In the genomic region with DNA sequence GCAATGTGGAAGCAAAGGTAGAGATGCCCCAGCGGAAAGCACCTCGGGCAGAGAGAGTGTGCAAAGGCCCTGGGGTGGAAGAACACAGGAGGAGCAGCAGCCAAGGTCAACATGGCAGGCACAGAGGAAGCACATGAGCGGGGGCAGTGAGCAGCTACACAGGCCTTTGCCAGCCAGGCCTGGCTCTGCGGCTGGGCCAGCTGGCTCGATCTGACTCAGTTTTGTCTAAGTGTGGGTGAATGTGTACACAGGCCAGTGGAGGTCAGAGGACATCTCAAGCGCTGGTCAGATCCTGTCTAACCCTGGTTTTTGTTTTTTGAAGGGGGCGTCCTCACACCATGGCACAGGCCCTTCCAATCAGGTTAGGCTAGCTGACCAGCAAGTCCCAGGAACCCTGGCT, we compare ENCODE assay signal across 14 mouse cellular contexts. TPM values are rescaled to one million over a fixed set of nuclear protein-coding genes. Genes with fewer than 3 reads are reported as not detected.
DNase-seq lines count a peak whose midpoint lies in the region; ATAC-seq and TF ChIP-seq lines count a peak whose summit lies in the region.
"Had no signal": no experiment of that assay in that cellular context is flagged by ENCODE, and none has a peak within 500 bp of the region (broad histone marks: within the 10 kb centered on the region; RNA-seq: fewer than 3 reads in every experiment).

No protein-coding gene starts in this region.

- 0 out of 2 replicates have a peak overlapping the region, but pooled peaks have one; percentile 46 for H3K27ac ChIP-seq in forebrain, embryonic 12.5 days
- H3K27ac ChIP-seq in forebrain, embryonic 14.5 days (ENCODE audit: low read depth, low read length), result no peak overlapping the region; the same call in 1 of the 2 replicates
- H3K27ac ChIP-seq in kidney, adult 2 months (ENCODE audit: insufficient read depth, low read depth, low read length), result peak overlapping the region; percentile 14
- H3K27ac ChIP-seq in liver, embryonic 15.5 days (replicated peaks), result no peak overlapping the region
- H3K27ac ChIP-seq: hindbrain, embryonic 15.5 days; limb, embryonic 12.5 days; macrophage; midbrain, embryonic 15.5 days had no signal

- no peak overlapping the region for H3K4me3 ChIP-seq in forebrain, embryonic 12.5 days (replicated peaks)
- H3K4me3 ChIP-seq in forebrain, embryonic 14.5 days (ENCODE audit: low read depth, low read length), result no peak overlapping the region
- no peak overlapping the region for H3K4me3 ChIP-seq in kidney, adult 2 months (ENCODE audit: insufficient read depth, low read depth, low read length)
- H3K4me3 ChIP-seq in liver, embryonic 15.5 days (replicated peaks), result no peak overlapping the region
- H3K4me3 ChIP-seq: hindbrain, embryonic 15.5 days; limb, embryonic 12.5 days; midbrain, embryonic 15.5 days had no signal

- peaks cover 82% of the 10 kb centered on the region for H3K4me1 ChIP-seq in forebrain, embryonic 12.5 days
- peaks cover 68% of the 10 kb centered on the region for H3K4me1 ChIP-seq in forebrain, embryonic 14.5 days (ENCODE audit: control insufficient read depth, insufficient read depth, low read length)
- peaks cover 55% of the 10 kb centered on the region for H3K4me1 ChIP-seq in kidney, adult 2 months (ENCODE audit: control insufficient read depth, insufficient read depth, low read length)
- peaks cover 62% of the 10 kb centered on the region for H3K4me1 ChIP-seq in liver, embryonic 15.5 days (replicated peaks)

- H3K36me3 ChIP-seq in forebrain, embryonic 12.5 days (replicated peaks), result no peaks in the 10 kb centered on the region; the same call in 1 of the 2 replicates
- 0 out of 2 replicates have a peak, but pooled peaks cover 2% of the 10 kb centered on the region for H3K36me3 ChIP-seq in forebrain, embryonic 14.5 days (ENCODE audit: control insufficient read depth, insufficient read depth, low read length)
- H3K36me3 ChIP-seq in kidney, adult 2 months (ENCODE audit: control insufficient read depth, insufficient read depth, low read length), result no peaks in the 10 kb centered on the region
- H3K36me3 ChIP-seq in liver, embryonic 15.5 days (replicated peaks), result no peaks in the 10 kb centered on the region
- H3K36me3 ChIP-seq: hindbrain, embryonic 15.5 days; limb, embryonic 12.5 days; midbrain, embryonic 15.5 days had no signal

- TF ChIP-seq POLR2A in kidney, adult 2 months (IDR thresholded peaks at IDR 0.05; ENCODE audit: low read depth, low read length), result no peak

- no peak for ATAC-seq in forebrain, embryonic 12.5 days (ENCODE audit: low FRiP score)
- no peak for ATAC-seq in forebrain, embryonic 14.5 days
- ATAC-seq in liver, embryonic 15.5 days (ENCODE audit: insufficient read depth), result peak; percentile 14; the same call in 1 of the 2 replicates
- ATAC-seq: midbrain, embryonic 15.5 days had no signal

- H3K9me3 ChIP-seq in forebrain, embryonic 12.5 days, result no peaks in the 10 kb centered on the region
- H3K9me3 ChIP-seq in forebrain, embryonic 14.5 days (replicated peaks; ENCODE audit: control insufficient read depth, low read length), result no peaks in the 10 kb centered on the region
- H3K9me3 ChIP-seq in liver, embryonic 15.5 days (replicated peaks), result no peaks in the 10 kb centered on the region
- H3K9me3 ChIP-seq: hindbrain, embryonic 15.5 days; limb, embryonic 12.5 days; midbrain, embryonic 15.5 days had no signal

- DNase-seq in forebrain, embryonic 14.5 days (ENCODE audit: low spot score), result no peak
- peak; percentile 72 for DNase-seq in kidney, adult 2 months
- DNase-seq in kidney, postnatal 10 days, result no peak
- peak; percentile 61 for DNase-seq in adrenal gland, adult 8-10 months
- DNase-seq in frontal cortex, postnatal 36 days (ENCODE audit: low spot score in 2 of 2), result no peak
- no peak for DNase-seq in layer of hippocampus, postnatal 36 days
- DNase-seq: thymus, adult 2 months had no signal

- 91% methylated on average over 7 of the region's 7 CpGs for WGBS in forebrain, embryonic 12.5 days
- WGBS in forebrain, embryonic 14.5 days, result 90% methylated on average over 7 of the region's 7 CpGs
- WGBS in kidney, adult 2 months, result 60% methylated on average over 7 of the region's 7 CpGs
- WGBS in liver, embryonic 15.5 days (ENCODE audit: insufficient replicate concordance), result 67% methylated on average over 7 of the region's 7 CpGs

- no peak overlapping the region for H3K4me2 ChIP-seq in forebrain, embryonic 12.5 days
- H3K4me2 ChIP-seq in forebrain, embryonic 14.5 days (ENCODE audit: low read length), result no peak overlapping the region
- no peak overlapping the region for H3K4me2 ChIP-seq in liver, embryonic 15.5 days
- H3K4me2 ChIP-seq: heart, embryonic 11.5 days; hindbrain, embryonic 15.5 days; limb, embryonic 12.5 days; midbrain, embryonic 15.5 days had no signal

- H3K9ac ChIP-seq in forebrain, embryonic 12.5 days, result no peak overlapping the region
- no peak overlapping the region for H3K9ac ChIP-seq in forebrain, embryonic 14.5 days (ENCODE audit: low read length)
- no peak overlapping the region for H3K9ac ChIP-seq in liver, embryonic 15.5 days
- H3K9ac ChIP-seq: hindbrain, embryonic 15.5 days; limb, embryonic 12.5 days; midbrain, embryonic 15.5 days had no signal

- no peak for TF ChIP-seq CTCF in kidney, adult 2 months (conservative IDR thresholded peaks at IDR 0.05; ENCODE audit: insufficient read depth, insufficient read length, low read depth, low read length)

- H3K27me3 ChIP-seq in forebrain, embryonic 12.5 days, result no peaks in the 10 kb centered on the region
- no peaks in the 10 kb centered on the region for H3K27me3 ChIP-seq in forebrain, embryonic 14.5 days (replicated peaks; ENCODE audit: control insufficient read depth, insufficient read depth, low read length)
- H3K27me3 ChIP-seq in kidney, adult 2 months (replicated peaks; ENCODE audit: control insufficient read depth, insufficient read depth, low read length), result no peaks in the 10 kb centered on the region
- H3K27me3 ChIP-seq in liver, embryonic 15.5 days, result no peaks in the 10 kb centered on the region
- H3K27me3 ChIP-seq: hindbrain, embryonic 15.5 days; limb, embryonic 12.5 days; midbrain, embryonic 15.5 days had no signal

RNA-seq across cellular contexts. Expression of gene Ncor2, which starts 10.9 kb away (rescaled TPM):
- polyA plus RNA-seq in forebrain, embryonic 12.5 days (2016; fragmentation: Nextera tagmentation; extraction: Ambion mirVana), result 26.0 and 27.0 TPM in 2 replicates
- 15.1 and 22.3 TPM in 2 replicates for polyA plus RNA-seq in forebrain, embryonic 14.5 days (2014; fragmentation: Nextera tagmentation; extraction: Ambion mirVana)
- 32.0 and 38.8 TPM in 2 replicates for polyA plus RNA-seq in kidney, adult 2 months (2012; rRNA removed)
- total RNA-seq in adrenal gland, adult 8-10 months (2022), result 100 to 1,000 TPM; 188 to 380 (median 257) TPM
- 3.8 and 5.4 TPM in 2 replicates for polyA plus RNA-seq in liver, embryonic 15.5 days (2015; fragmentation: Nextera tagmentation; extraction: Ambion mirVana)
- 100 to 1,000 TPM; 266 to 300 TPM for total RNA-seq in layer of hippocampus, postnatal 36 days (2021)

Comparison
In these comparisons a context has a peak if more than half of its experiments do, and no peak if none do; other contexts are left out.
1. H3K27ac ChIP-seq: peak in forebrain, embryonic 12.5 days (single experiment) and kidney, adult 2 months (single experiment); none in forebrain, embryonic 14.5 days (single experiment) and liver, embryonic 15.5 days (single experiment).
2. DNase-seq: peak in kidney, adult 2 months (single experiment) and adrenal gland, adult 8-10 months (single experiment); none in forebrain, embryonic 14.5 days (single experiment), kidney, postnatal 10 days (single experiment), frontal cortex, postnatal 36 days (0 of 2) and layer of hippocampus, postnatal 36 days (0 of 2).